Mouse (Mus musculus) forebrain, embryonic 11.5 days (tissue): Measurements from ENCODE around the gene Zbtb22. TPM values are rescaled to one million over a fixed set of nuclear protein-coding genes. Genes with fewer than 3 reads are reported as not detected.

Experiments used
- ATAC-seq: fragments of 200-750 bp; cut with Nextera tagmentation; replicated peaks from 2 replicates; pipeline ENCODE4 v1.8.0; 2017; ENCODE audit warnings: moderate TSS enrichment; ENCODE audit not compliant: low FRiP score
- DNase-seq: peaks from one replicate; pipeline ENCODE4 v3.0.0-alpha.2; 2017; ENCODE audit warnings: low spot score
- H3K27ac ChIP-seq: fragments of 300-500 bp; sonication (generic); 2 replicates; pipeline ENCODE4 v1.5.1; 2014; ENCODE audit warnings: low read depth, low read length
- H3K27me3 ChIP-seq: fragments of 300-500 bp; sonication (generic); 2 replicates; pipeline ENCODE4 v1.6.1; 2014; ENCODE audit warnings: mild to moderate bottlenecking, low read length, mixed read lengths; ENCODE audit not compliant: control insufficient read depth, insufficient read depth
- H3K36me3 ChIP-seq: fragments of 300-500 bp; sonication (generic); 2 replicates; pipeline ENCODE4 v1.6.1; 2014; ENCODE audit warnings: mild to moderate bottlenecking, low read length, moderate library complexity, mixed read lengths; ENCODE audit not compliant: control insufficient read depth, insufficient read depth
- H3K4me1 ChIP-seq: fragments of 300-500 bp; sonication (generic); replicated peaks from 2 replicates; pipeline ENCODE4 v1.6.1; 2014; ENCODE audit warnings: low read length, mixed read lengths; ENCODE audit not compliant: control insufficient read depth, insufficient read depth
- H3K4me2 ChIP-seq: fragments of 300-500 bp; sonication (generic); 2 replicates; pipeline ENCODE4 v1.6.1; 2014; ENCODE audit warnings: low read depth, mild to moderate bottlenecking, low read length, moderate library complexity, mixed read lengths; ENCODE audit not compliant: severe bottlenecking
- H3K4me3 ChIP-seq: fragments of 300-500 bp; sonication (generic); 2 replicates; pipeline ENCODE4 v1.5.1; 2014; ENCODE audit warnings: low read depth, low read length
- H3K9ac ChIP-seq: fragments of 300-500 bp; sonication (generic); 2 replicates; pipeline ENCODE4 v1.6.1; 2014; ENCODE audit warnings: low read length
- H3K9me3 ChIP-seq: fragments of 300-500 bp; sonication (generic); 2 replicates; pipeline ENCODE4 v1.6.1; 2016; ENCODE audit warnings: low read length, mixed read lengths; ENCODE audit not compliant: control insufficient read depth
- WGBS: fragments of 180-500 bp; shearing (Covaris S2); extraction: QIAGEN DNeasy Blood & Tissue Kit; methylation state at CpG from one replicate; pipeline ENCODE4 v1.1.7; 2014; 5-methylcytosine and 5-hydroxymethylcytosine counted together
- polyA plus RNA-seq: library from polyadenylated mRNA; unstranded; fragments of >200 nt; fragmentation: Nextera tagmentation; extraction: Ambion mirVana; gene quantifications from 2 replicates; pipeline ENCODE4 v1.2.1, GENCODE M21; 2014

Gene Zbtb22
- polyA plus RNA-seq, 1 experiment from 2014 or later = 14.9 TPM

- H3K4me2 ChIP-seq = peak overlapping the region; percentile 100
- no peaks in the 10 kb centered on the region for H3K27me3 ChIP-seq
- H3K9me3 ChIP-seq = no peaks in the 10 kb centered on the region
- peaks cover 13% of the 10 kb centered on the region; the same call in 1 of the 2 replicates for H3K4me1 ChIP-seq
- H3K4me3 ChIP-seq = peak overlapping the region; percentile 83
- ATAC-seq (no peak), DNase-seq (no peak)
- WGBS = 29% methylated on average over 18 of the region's 18 CpGs
- H3K9ac ChIP-seq = peak overlapping the region; percentile 84; the same call in 1 of the 2 replicates
- H3K36me3 ChIP-seq = no peaks in the 10 kb centered on the region
- no peak overlapping the region for H3K27ac ChIP-seq
These were observed 15.6 kb downstream of the Zbtb22 start for GRCm38 (mm10) chr17:33931159-33931866.

- H3K4me3 ChIP-seq = no peak overlapping the region
- H3K9ac ChIP-seq = no peak overlapping the region
These were observed 16.2 kb downstream of the Zbtb22 start for GRCm38 (mm10) chr17:33931947-33932346.

GRCm38 (mm10) chr17:33932448-33932847, 16.7 kb downstream of the Zbtb22 start:
- no peaks in the 10 kb centered on the region for H3K27me3 ChIP-seq
- DNase-seq = no peak
- WGBS = 90% methylated on average over 14 of the region's 14 CpGs
- no peak overlapping the region for H3K4me3 ChIP-seq
- H3K9me3 ChIP-seq = no peaks in the 10 kb centered on the region
- no peak overlapping the region for H3K9ac ChIP-seq
- ATAC-seq = no peak
- no peaks in the 10 kb centered on the region for H3K36me3 ChIP-seq
- H3K4me2 ChIP-seq = no peak overlapping the region
- H3K27ac ChIP-seq = no peak overlapping the region
- H3K4me1 ChIP-seq = peaks cover 13% of the 10 kb centered on the region; the same call in 1 of the 2 replicates

More at GRCm38 (mm10) chr17:33931947-33932346, 16.2 kb downstream of the Zbtb22 start:
- no peak for ATAC-seq
- no peaks in the 10 kb centered on the region for H3K36me3 ChIP-seq
- no peak overlapping the region for H3K4me2 ChIP-seq
- peaks cover 13% of the 10 kb centered on the region; the same call in 1 of the 2 replicates for H3K4me1 ChIP-seq
- H3K27ac ChIP-seq = no peak overlapping the region
- no peaks in the 10 kb centered on the region for H3K27me3 ChIP-seq
- no peaks in the 10 kb centered on the region for H3K9me3 ChIP-seq
- DNase-seq = no peak
- WGBS = 92% methylated on average over 11 of the region's 11 CpGs

GRCm38 (mm10) chr17:33932970-33933369, 17.3 kb downstream of the Zbtb22 start:
- WGBS = 88% methylated on average over 15 of the region's 15 CpGs
- DNase-seq (no peak), ATAC-seq (no peak)
- Histone ChIP-seq H3K4me1 (peaks cover 13% of the 10 kb centered on the region; the same call in 1 of the 2 replicates), H3K9me3 (no peaks in the 10 kb centered on the region), H3K4me3 (no peak overlapping the region), H3K9ac (no peak overlapping the region), H3K36me3 (no peaks in the 10 kb centered on the region), H3K27me3 (no peaks in the 10 kb centered on the region), H3K4me2 (no peak overlapping the region), H3K27ac (no peak overlapping the region)

DNA sequence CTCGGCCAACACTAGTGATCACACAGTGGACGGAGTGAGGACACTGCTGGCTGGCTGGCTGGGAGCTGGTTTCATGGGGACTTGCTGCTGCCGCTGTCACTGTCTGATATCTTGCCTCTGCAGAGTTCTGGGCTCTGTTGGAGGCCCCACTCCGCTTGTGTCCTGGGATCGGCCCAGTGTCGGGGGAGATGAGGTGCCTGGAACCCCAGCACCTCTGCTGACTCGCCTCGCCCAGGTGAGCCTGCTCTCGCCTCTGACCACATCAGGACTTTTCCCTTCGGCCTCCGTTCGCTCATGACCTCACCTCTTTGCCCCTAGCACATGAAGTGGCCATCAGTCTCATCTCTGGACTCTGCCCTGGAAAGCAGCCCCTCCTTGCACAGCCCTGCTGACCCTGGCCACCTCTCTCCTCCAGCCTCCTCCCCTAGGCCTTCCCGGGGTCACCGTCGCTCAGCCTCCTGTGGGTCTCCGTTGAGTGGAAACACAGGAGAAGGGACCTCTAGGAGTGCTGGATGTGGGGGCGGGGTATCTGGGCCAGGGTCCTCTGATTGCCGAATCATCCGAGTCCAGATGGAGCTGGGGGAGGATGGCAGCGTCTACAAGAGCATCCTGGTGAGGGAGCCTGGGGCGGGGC, 19.8 kb downstream of the Zbtb22 start:
- H3K9me3 ChIP-seq = no peaks in the 10 kb centered on the region
- H3K4me1 ChIP-seq = peaks cover 11% of the 10 kb centered on the region
- H3K4me2 ChIP-seq = no peak overlapping the region
- WGBS = 88% methylated on average over 21 of the region's 21 CpGs
- no peak for DNase-seq
- H3K4me3 ChIP-seq = no peak overlapping the region
- no peak overlapping the region for H3K27ac ChIP-seq
- no peaks in the 10 kb centered on the region for H3K27me3 ChIP-seq
- H3K9ac ChIP-seq = no peak overlapping the region
- ATAC-seq = no peak
- no peaks in the 10 kb centered on the region for H3K36me3 ChIP-seq

DNA sequence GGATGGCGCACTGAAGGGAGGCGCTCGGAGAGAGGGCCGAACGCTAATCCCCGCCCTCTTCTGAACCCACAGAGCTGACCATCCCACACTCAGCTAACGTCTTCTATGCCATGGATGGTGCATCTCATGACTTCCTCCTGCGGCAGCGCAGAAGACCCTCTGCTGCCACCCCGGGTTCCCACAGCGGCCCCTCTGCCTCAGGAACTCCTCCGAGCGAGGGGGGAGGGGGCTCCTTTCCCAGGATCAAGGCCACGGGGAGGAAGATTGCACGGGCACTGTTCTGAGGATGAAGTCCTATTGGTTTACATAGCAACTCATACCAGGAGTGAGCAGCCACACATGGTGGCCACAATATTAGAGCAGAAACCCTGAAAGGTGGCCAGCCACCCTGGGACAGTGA, 21.3 kb downstream of the Zbtb22 start:
- no peak overlapping the region for H3K4me3 ChIP-seq
- no peaks in the 10 kb centered on the region for H3K27me3 ChIP-seq
- no peak overlapping the region for H3K9ac ChIP-seq
- H3K9me3 ChIP-seq = no peaks in the 10 kb centered on the region
- ATAC-seq (no peak), DNase-seq (no peak)
- H3K4me1 ChIP-seq = peaks cover 8% of the 10 kb centered on the region
- WGBS = 89% methylated on average over 15 of the region's 15 CpGs
- no peak overlapping the region for H3K4me2 ChIP-seq
- H3K36me3 ChIP-seq = no peaks in the 10 kb centered on the region
- no peak overlapping the region for H3K27ac ChIP-seq

- Histone ChIP-seq H3K27me3 (no peaks in the 10 kb centered on the region), H3K4me1 (peaks cover 8% of the 10 kb centered on the region), H3K9me3 (no peaks in the 10 kb centered on the region), H3K4me3 (no peak overlapping the region), H3K9ac (no peak overlapping the region), H3K36me3 (peaks cover 3% of the 10 kb centered on the region; the same call in 1 of the 2 replicates), H3K4me2 (no peak overlapping the region), H3K27ac (no peak overlapping the region)
- WGBS = 88% methylated on average over 11 of the region's 11 CpGs
- ATAC-seq (no peak), DNase-seq (no peak)
These were observed 23.1 kb downstream of the Zbtb22 start for GRCm38 (mm10) chr17:33938783-33939182.

DNA sequence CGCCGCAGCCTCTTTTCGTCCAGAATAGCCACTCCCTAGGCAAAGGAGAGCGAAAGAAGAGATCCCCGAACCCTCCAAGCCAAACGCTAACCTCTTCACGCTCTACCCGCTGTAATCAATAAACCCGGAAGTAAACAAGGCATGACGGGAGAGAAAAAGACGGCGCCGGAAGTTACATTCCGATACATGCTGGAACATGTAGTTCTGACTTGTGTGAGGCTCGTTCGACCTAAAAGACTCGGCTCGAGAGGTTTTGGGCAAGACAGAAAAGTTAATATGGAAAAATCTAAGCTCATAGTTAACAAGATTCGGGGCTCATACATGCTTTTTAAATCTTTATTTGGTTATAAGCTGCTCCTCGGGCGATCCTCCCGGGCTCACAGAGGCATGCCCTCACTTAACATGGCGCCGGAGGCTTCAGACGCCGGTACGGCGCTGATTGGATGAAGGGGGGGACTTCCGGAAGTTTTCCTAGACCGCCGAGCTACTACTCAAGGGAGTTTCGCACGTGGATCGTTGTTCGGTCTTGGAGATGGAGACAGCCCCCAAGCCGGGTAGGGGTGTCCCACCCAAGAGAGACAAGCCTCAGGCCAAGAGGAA, 24.6 kb downstream of the Zbtb22 start, which contains the start of the genes Pfdn6 and Wdr46:
Gene Pfdn6, minus strand, starts transcription at position 138 of the 600 bp plus-strand sequence.
Gene Wdr46, plus strand, starts transcription at position 455 of the 600 bp plus-strand sequence.
- H3K9ac ChIP-seq = peak within 1 kb of the TSS; percentile 73
- peaks cover 8% of the 10 kb centered on the region for H3K4me1 ChIP-seq
- H3K27me3 ChIP-seq = no peaks in the 10 kb centered on the region
- ATAC-seq (peak; percentile 89), DNase-seq (peak; percentile 90)
- H3K36me3 ChIP-seq = peaks cover 6% of the 10 kb centered on the region; the same call in 1 of the 2 replicates
- peak within 1 kb of the TSS; percentile 85 for H3K4me3 ChIP-seq
- under 1% methylated on average over 36 of the region's 36 CpGs for WGBS
- H3K9me3 ChIP-seq = no peaks in the 10 kb centered on the region
- 0 out of 2 replicates have a peak within 1 kb of the TSS, but pooled peaks have one; percentile 50 for H3K27ac ChIP-seq
- H3K4me2 ChIP-seq = peak within 1 kb of the TSS; percentile 92
